Mouse (Mus musculus): Measurements from ENCODE around the gene Gadd45a. TPM values are rescaled to one million over a fixed set of nuclear protein-coding genes. Genes with fewer than 3 reads are reported as not detected.

The Gadd45a gene
- polyA plus RNA-seq, 1 experiment from 2014 or later = 18.9 TPM

- 87% methylated on average over 9 of the region's 9 CpGs for WGBS
- Histone ChIP-seq H3K9me3 (no peaks in the 10 kb centered on the region), H3K4me1 (peaks cover 31% of the 10 kb centered on the region), H3K27ac (no peak overlapping the region), H3K4me2 (no peak overlapping the region), H3K36me3 (no peaks in the 10 kb centered on the region), H3K27me3 (no peaks in the 10 kb centered on the region), H3K9ac (no peak overlapping the region), H3K4me3 (no peak overlapping the region)
- no peak for ATAC-seq (ENCODE audit: borderline replicate concordance, extremely low read depth, low FRiP score, low TSS enrichment)
These were observed 23.1 kb downstream of the Gadd45a start for GRCm38 (mm10) chr6:67013949-67014678.

GRCm38 (mm10) chr6:67013293-67013948 is 23.8 kb downstream of the Gadd45a start:
- Histone ChIP-seq H3K4me3 (no peak overlapping the region), H3K27me3 (no peaks in the 10 kb centered on the region), H3K4me2 (no peak overlapping the region), H3K9me3 (no peaks in the 10 kb centered on the region), H3K36me3 (no peaks in the 10 kb centered on the region), H3K9ac (no peak overlapping the region), H3K4me1 (peaks cover 31% of the 10 kb centered on the region), H3K27ac (no peak overlapping the region)
- no peak for ATAC-seq (ENCODE audit: borderline replicate concordance, extremely low read depth, low FRiP score, low TSS enrichment)
- WGBS = 86% methylated on average over 6 of the region's 6 CpGs

- ATAC-seq (ENCODE audit: borderline replicate concordance, extremely low read depth, low FRiP score, low TSS enrichment) = no peak
- Histone ChIP-seq H3K27ac (no peak overlapping the region), H3K4me2 (no peak overlapping the region), H3K4me3 (no peak overlapping the region), H3K36me3 (no peaks in the 10 kb centered on the region), H3K9ac (no peak overlapping the region), H3K4me1 (peaks cover 22% of the 10 kb centered on the region), H3K27me3 (no peaks in the 10 kb centered on the region), H3K9me3 (no peaks in the 10 kb centered on the region)
These were observed 26.1 kb downstream of the Gadd45a start for GRCm38 (mm10) chr6:67011217-67011518.

- Histone ChIP-seq H3K4me3 (no peak overlapping the region), H3K36me3 (no peaks in the 10 kb centered on the region), H3K4me2 (no peak overlapping the region), H3K4me1 (peaks cover 16% of the 10 kb centered on the region), H3K27ac (no peak overlapping the region), H3K9ac (no peak overlapping the region), H3K9me3 (no peaks in the 10 kb centered on the region), H3K27me3 (no peaks in the 10 kb centered on the region)
- 65% methylated on average over 7 of the region's 7 CpGs for WGBS
- ATAC-seq (ENCODE audit: borderline replicate concordance, extremely low read depth, low FRiP score, low TSS enrichment) = no peak
These were observed 26.7 kb downstream of the Gadd45a start for GRCm38 (mm10) chr6:67010370-67011216.

GRCm38 (mm10) chr6:67009888-67010287 is 27.4 kb downstream of the Gadd45a start:
- 80% methylated on average over 3 of the region's 3 CpGs for WGBS
- H3K4me3 ChIP-seq = no peak overlapping the region
- H3K27me3 ChIP-seq = no peaks in the 10 kb centered on the region
- H3K4me2 ChIP-seq = no peak overlapping the region
- H3K36me3 ChIP-seq = no peaks in the 10 kb centered on the region
- no peak overlapping the region for H3K9ac ChIP-seq
- ATAC-seq (ENCODE audit: borderline replicate concordance, extremely low read depth, low FRiP score, low TSS enrichment) = no peak
- no peak overlapping the region for H3K27ac ChIP-seq
- H3K9me3 ChIP-seq = no peaks in the 10 kb centered on the region
- H3K4me1 ChIP-seq = peaks cover 11% of the 10 kb centered on the region; the same call in 1 of the 2 replicates

- Histone ChIP-seq H3K36me3 (no peaks in the 10 kb centered on the region), H3K9me3 (no peaks in the 10 kb centered on the region), H3K4me1 (no peaks in the 10 kb centered on the region), H3K4me3 (no peak overlapping the region), H3K4me2 (no peak overlapping the region), H3K9ac (no peak overlapping the region), H3K27ac (no peak overlapping the region), H3K27me3 (no peaks in the 10 kb centered on the region)
- no peak for ATAC-seq (ENCODE audit: borderline replicate concordance, extremely low read depth, low FRiP score, low TSS enrichment)
These were observed 37.5 kb downstream of the Gadd45a start for GRCm38 (mm10) chr6:66999800-67000199.

- no peak for ATAC-seq (ENCODE audit: borderline replicate concordance, extremely low read depth, low FRiP score, low TSS enrichment)
- Histone ChIP-seq H3K4me1 (no peaks in the 10 kb centered on the region), H3K27ac (no peak overlapping the region), H3K9me3 (no peaks in the 10 kb centered on the region), H3K9ac (no peak overlapping the region), H3K27me3 (no peaks in the 10 kb centered on the region), H3K4me2 (no peak overlapping the region), H3K4me3 (no peak overlapping the region), H3K36me3 (no peaks in the 10 kb centered on the region)
- 79% methylated on average over 2 of the region's 2 CpGs for WGBS
These were observed 38.6 kb downstream of the Gadd45a start for GRCm38 (mm10) chr6:66998645-66999044.

- Histone ChIP-seq H3K27ac (no peak overlapping the region), H3K36me3 (no peaks in the 10 kb centered on the region), H3K27me3 (no peaks in the 10 kb centered on the region), H3K4me3 (no peak overlapping the region), H3K4me1 (peaks cover 3% of the 10 kb centered on the region; the same call in 1 of the 2 replicates), H3K9ac (no peak overlapping the region), H3K4me2 (no peak overlapping the region), H3K9me3 (no peaks in the 10 kb centered on the region)
- ATAC-seq (ENCODE audit: borderline replicate concordance, extremely low read depth, low FRiP score, low TSS enrichment) = no peak
- WGBS = 57% methylated on average over 1 of the region's 1 CpGs
These were observed 41.0 kb downstream of the Gadd45a start for GRCm38 (mm10) chr6:66996257-66996656.

- ATAC-seq (ENCODE audit: borderline replicate concordance, extremely low read depth, low FRiP score, low TSS enrichment) = no peak
- Histone ChIP-seq H3K27ac (no peak overlapping the region), H3K36me3 (no peaks in the 10 kb centered on the region), H3K4me1 (peaks cover 3% of the 10 kb centered on the region; the same call in 1 of the 2 replicates), H3K4me2 (no peak overlapping the region), H3K9me3 (no peaks in the 10 kb centered on the region), H3K27me3 (no peaks in the 10 kb centered on the region), H3K4me3 (no peak overlapping the region), H3K9ac (no peak overlapping the region)
- WGBS = 97% methylated on average over 1 of the region's 1 CpGs
These were observed 41.4 kb downstream of the Gadd45a start for GRCm38 (mm10) chr6:66995825-66996224.

- 93% methylated on average over 8 of the region's 8 CpGs for WGBS
These were observed 42.3 kb downstream of the Gadd45a start for GRCm38 (mm10) chr6:66994981-66995380.

GRCm38 (mm10) chr6:66992786-66993185 is 44.5 kb downstream of the Gadd45a start:
- peaks cover 3% of the 10 kb centered on the region; the same call in 1 of the 2 replicates for H3K4me1 ChIP-seq
- no peaks in the 10 kb centered on the region for H3K27me3 ChIP-seq
- H3K9ac ChIP-seq = no peak overlapping the region
- no peaks in the 10 kb centered on the region for H3K9me3 ChIP-seq
- no peak for ATAC-seq (ENCODE audit: borderline replicate concordance, extremely low read depth, low FRiP score, low TSS enrichment)
- no peak overlapping the region for H3K27ac ChIP-seq
- no peak overlapping the region for H3K4me3 ChIP-seq
- no peak overlapping the region for H3K4me2 ChIP-seq
- WGBS = 65% methylated on average over 8 of the region's 8 CpGs
- no peaks in the 10 kb centered on the region for H3K36me3 ChIP-seq

More at GRCm38 (mm10) chr6:66994981-66995380, 42.3 kb downstream of the Gadd45a start:
- no peak overlapping the region for H3K27ac ChIP-seq
- ATAC-seq (ENCODE audit: borderline replicate concordance, extremely low read depth, low FRiP score, low TSS enrichment) = no peak
- H3K4me1 ChIP-seq = peaks cover 3% of the 10 kb centered on the region; the same call in 1 of the 2 replicates
- no peaks in the 10 kb centered on the region for H3K27me3 ChIP-seq
- no peaks in the 10 kb centered on the region for H3K9me3 ChIP-seq
- H3K4me2 ChIP-seq = no peak overlapping the region
- no peaks in the 10 kb centered on the region for H3K36me3 ChIP-seq
- H3K9ac ChIP-seq = no peak overlapping the region
- no peak overlapping the region for H3K4me3 ChIP-seq

- Histone ChIP-seq H3K4me1 (peaks cover 3% of the 10 kb centered on the region; the same call in 1 of the 2 replicates), H3K36me3 (no peaks in the 10 kb centered on the region), H3K9ac (no peak overlapping the region), H3K4me2 (no peak overlapping the region), H3K27ac (no peak overlapping the region), H3K4me3 (no peak overlapping the region), H3K9me3 (no peaks in the 10 kb centered on the region), H3K27me3 (no peaks in the 10 kb centered on the region)
- 36% methylated on average over 9 of the region's 9 CpGs for WGBS
- ATAC-seq (ENCODE audit: borderline replicate concordance, extremely low read depth, low FRiP score, low TSS enrichment) = no peak
These were observed 45.0 kb downstream of the Gadd45a start for GRCm38 (mm10) chr6:66992232-66992631.

Data from lung, embryonic 15.5 days (tissue).